Mouse (Mus musculus) hindbrain, embryonic 13.5 days (tissue): ENCODE results near the gene Pbx2. TPM values are rescaled to one million over a fixed set of nuclear protein-coding genes. Genes with fewer than 3 reads are reported as not detected.

Source experiments
- ATAC-seq: fragments of 200-750 bp; cut with Nextera tagmentation; 2 replicates; pipeline ENCODE4 v1.8.0; 2017; ENCODE audit warnings: moderate TSS enrichment; ENCODE audit not compliant: low FRiP score
- H3K27ac ChIP-seq: fragments of 300-500 bp; sonication (generic); 2 replicates; pipeline ENCODE4 v1.5.1; 2015; ENCODE audit warnings: inconsistent platforms, mild to moderate bottlenecking, moderate library complexity
- H3K27me3 ChIP-seq: fragments of 300-500 bp; sonication (generic); 2 replicates; pipeline ENCODE4 v1.6.1; 2015; ENCODE audit warnings: mild to moderate bottlenecking, inconsistent platforms
- H3K36me3 ChIP-seq: fragments of 300-500 bp; sonication (generic); 2 replicates; pipeline ENCODE4 v1.6.1; 2015; ENCODE audit warnings: mild to moderate bottlenecking, inconsistent platforms
- H3K4me1 ChIP-seq: fragments of 300-500 bp; sonication (generic); replicated peaks from 2 replicates; pipeline ENCODE4 v1.6.1; 2015; ENCODE audit warnings: inconsistent platforms
- H3K4me2 ChIP-seq: fragments of 300-500 bp; sonication (generic); 2 replicates; pipeline ENCODE4 v1.6.1; 2015; ENCODE audit warnings: inconsistent platforms, mild to moderate bottlenecking, moderate library complexity
- H3K4me3 ChIP-seq: fragments of 300-500 bp; sonication (generic); 2 replicates; pipeline ENCODE4 v1.5.1; 2015; ENCODE audit warnings: mild to moderate bottlenecking, inconsistent platforms
- H3K9ac ChIP-seq: fragments of 300-500 bp; sonication (generic); 2 replicates; pipeline ENCODE4 v1.6.1; 2015; ENCODE audit warnings: mild to moderate bottlenecking, inconsistent platforms
- H3K9me3 ChIP-seq: fragments of 300-500 bp; sonication (generic); 2 replicates; pipeline ENCODE4 v1.6.1; 2016; ENCODE audit warnings: inconsistent platforms
- WGBS: fragments of 180-500 bp; shearing (Covaris S2); methylation state at CpG from one replicate; pipeline ENCODE4 v1.1.7; 2015; 5-methylcytosine and 5-hydroxymethylcytosine counted together
- polyA plus RNA-seq: library from polyadenylated mRNA; unstranded; fragments of >200 nt; fragmentation: Nextera tagmentation; extraction: Ambion mirVana; gene quantifications from 2 replicates; pipeline ENCODE4 v1.2.1, GENCODE M21; 2015

Gene Pbx2
- polyA plus RNA-seq, 1 experiment from 2014 or later, result 8.9 TPM

GRCm38 (mm10) chr17:34592581-34593549 lies 1.8 kb downstream of the Pbx2 start:
- peaks cover 74% of the 10 kb centered on the region for H3K4me1 ChIP-seq
- peaks cover 17% of the 10 kb centered on the region for H3K36me3 ChIP-seq
- H3K27ac ChIP-seq, result peak overlapping the region; percentile 99
- H3K4me2 ChIP-seq, result peak overlapping the region; percentile 91
- H3K9ac ChIP-seq, result peak overlapping the region; percentile 98
- peak overlapping the region; percentile 70 for H3K4me3 ChIP-seq
- no peaks in the 10 kb centered on the region for H3K27me3 ChIP-seq
- under 1% methylated on average over 27 of the region's 32 CpGs for WGBS
- H3K9me3 ChIP-seq, result no peaks in the 10 kb centered on the region
- ATAC-seq, result peak; percentile 25; the same call in 1 of the 2 replicates

- peak overlapping the region; percentile 99 for H3K27ac ChIP-seq
- H3K27me3 ChIP-seq, result no peaks in the 10 kb centered on the region
- H3K9me3 ChIP-seq, result no peaks in the 10 kb centered on the region
- H3K4me1 ChIP-seq, result peaks cover 67% of the 10 kb centered on the region
- no peak for ATAC-seq
- H3K36me3 ChIP-seq, result peaks cover 17% of the 10 kb centered on the region
- H3K4me2 ChIP-seq, result peak overlapping the region; percentile 91
- 41% methylated on average over 31 of the region's 34 CpGs for WGBS
- H3K4me3 ChIP-seq, result peak overlapping the region; percentile 70
- H3K9ac ChIP-seq, result peak overlapping the region; percentile 98
Measured at GRCm38 (mm10) chr17:34593752-34594525, 2.9 kb downstream of the Pbx2 start.

GRCm38 (mm10) chr17:34596098-34596497 lies 5.0 kb downstream of the Pbx2 start:
- no peaks in the 10 kb centered on the region for H3K9me3 ChIP-seq
- H3K4me2 ChIP-seq, result no peak overlapping the region
- peaks cover 46% of the 10 kb centered on the region for H3K4me1 ChIP-seq
- H3K27me3 ChIP-seq, result no peaks in the 10 kb centered on the region
- no peak overlapping the region for H3K9ac ChIP-seq
- no peak for ATAC-seq
- H3K4me3 ChIP-seq, result no peak overlapping the region
- H3K27ac ChIP-seq, result no peak overlapping the region
- 79% methylated on average over 8 of the region's 8 CpGs for WGBS
- peaks cover 34% of the 10 kb centered on the region for H3K36me3 ChIP-seq

GRCm38 (mm10) chr17:34597566-34598095 lies 6.6 kb downstream of the Pbx2 start, which contains the start of gene Ager:
Gene Ager (plus strand): TSS chr17:34597862.
- H3K9ac ChIP-seq, result peak within 1 kb of the TSS; percentile 49
- no peaks in the 10 kb centered on the region for H3K27me3 ChIP-seq
- H3K4me1 ChIP-seq, result peaks cover 47% of the 10 kb centered on the region
- H3K36me3 ChIP-seq, result peaks cover 42% of the 10 kb centered on the region
- ATAC-seq, result no peak
- H3K4me3 ChIP-seq, result no peak within 1 kb of the TSS
- WGBS, result 26% methylated on average over 6 of the region's 6 CpGs
- no peaks in the 10 kb centered on the region for H3K9me3 ChIP-seq
- H3K27ac ChIP-seq, result no peak within 1 kb of the TSS
- H3K4me2 ChIP-seq, result no peak within 1 kb of the TSS

- peaks cover 33% of the 10 kb centered on the region for H3K4me1 ChIP-seq
- no peak overlapping the region for H3K27ac ChIP-seq
- no peaks in the 10 kb centered on the region for H3K27me3 ChIP-seq
- H3K36me3 ChIP-seq, result peaks cover 38% of the 10 kb centered on the region
- H3K4me2 ChIP-seq, result no peak overlapping the region
- WGBS, result 82% methylated on average over 9 of the region's 9 CpGs
- H3K9me3 ChIP-seq, result no peaks in the 10 kb centered on the region
- H3K4me3 ChIP-seq, result no peak overlapping the region
- no peak overlapping the region for H3K9ac ChIP-seq
- no peak for ATAC-seq
Measured at GRCm38 (mm10) chr17:34599891-34600290, 8.8 kb downstream of the Pbx2 start.

GRCm38 (mm10) chr17:34601796-34602195 lies 10.7 kb downstream of the Pbx2 start:
- ATAC-seq, result no peak
- H3K36me3 ChIP-seq, result peaks cover 25% of the 10 kb centered on the region
- H3K9ac ChIP-seq, result peak overlapping the region; percentile 86
- H3K4me1 ChIP-seq, result peaks cover 35% of the 10 kb centered on the region
- H3K9me3 ChIP-seq, result no peaks in the 10 kb centered on the region
- H3K4me3 ChIP-seq, result peak overlapping the region; percentile 69
- WGBS, result 90% methylated on average over 12 of the region's 12 CpGs
- no peak overlapping the region for H3K27ac ChIP-seq
- H3K4me2 ChIP-seq, result peak overlapping the region; percentile 63
- no peaks in the 10 kb centered on the region for H3K27me3 ChIP-seq

GRCm38 (mm10) chr17:34603375-34604060 lies 12.5 kb downstream of the Pbx2 start, which contains the start of gene Rnf5:
Gene Rnf5 (minus strand): TSS chr17:34603690.
- peaks cover 49% of the 10 kb centered on the region for H3K4me1 ChIP-seq
- peaks cover 25% of the 10 kb centered on the region for H3K36me3 ChIP-seq
- under 1% methylated on average over 30 of the region's 30 CpGs for WGBS
- peak within 1 kb of the TSS; percentile 99 for H3K4me2 ChIP-seq
- no peaks in the 10 kb centered on the region for H3K27me3 ChIP-seq
- peak; percentile 95 for ATAC-seq
- no peaks in the 10 kb centered on the region for H3K9me3 ChIP-seq
- H3K4me3 ChIP-seq, result peak within 1 kb of the TSS; percentile 92
- H3K27ac ChIP-seq, result peak within 1 kb of the TSS; percentile 94
- H3K9ac ChIP-seq, result peak within 1 kb of the TSS; percentile 99

- H3K9ac ChIP-seq, result peak within 1 kb of the TSS; percentile 99
Measured at GRCm38 (mm10) chr17:34604061-34604508, 13.0 kb downstream of the Pbx2 start, which contains the start of gene Agpat1. Gene Agpat1 (plus strand): TSS chr17:34604262.

GRCm38 (mm10) chr17:34604511-34605237 lies 13.6 kb downstream of the Pbx2 start:
- H3K36me3 ChIP-seq, result peaks cover 22% of the 10 kb centered on the region
- peak overlapping the region; percentile 99 for H3K9ac ChIP-seq
- H3K4me2 ChIP-seq, result peak overlapping the region; percentile 99
- peaks cover 59% of the 10 kb centered on the region for H3K4me1 ChIP-seq
- H3K27me3 ChIP-seq, result no peaks in the 10 kb centered on the region
- H3K27ac ChIP-seq, result peak overlapping the region; percentile 94
- H3K4me3 ChIP-seq, result peak overlapping the region; percentile 92
- ATAC-seq, result no peak
- H3K9me3 ChIP-seq, result no peaks in the 10 kb centered on the region
- 14% methylated on average over 24 of the region's 24 CpGs for WGBS

More at GRCm38 (mm10) chr17:34604061-34604508, 13.0 kb downstream of the Pbx2 start, which contains the start of gene Agpat1:
- Histone ChIP-seq H3K27ac (peak within 1 kb of the TSS; percentile 94), H3K27me3 (no peaks in the 10 kb centered on the region), H3K36me3 (peaks cover 25% of the 10 kb centered on the region), H3K4me2 (peak within 1 kb of the TSS; percentile 99), H3K4me1 (peaks cover 54% of the 10 kb centered on the region), H3K4me3 (peak within 1 kb of the TSS; percentile 92), H3K9me3 (no peaks in the 10 kb centered on the region)
- ATAC-seq, result peak; percentile 89
- under 1% methylated on average over 34 of the region's 35 CpGs for WGBS

GRCm38 (mm10) chr17:34605609-34606008 lies 14.5 kb downstream of the Pbx2 start:
- peak; percentile 32 for ATAC-seq
- peak overlapping the region; percentile 92 for H3K4me3 ChIP-seq
- peaks cover 59% of the 10 kb centered on the region for H3K4me1 ChIP-seq
- peak overlapping the region; percentile 99 for H3K9ac ChIP-seq
- H3K36me3 ChIP-seq, result peaks cover 21% of the 10 kb centered on the region
- peak overlapping the region; percentile 99 for H3K4me2 ChIP-seq
- WGBS, result 0% methylated on average over 28 of the region's 30 CpGs
- no peaks in the 10 kb centered on the region for H3K9me3 ChIP-seq
- peak overlapping the region; percentile 94 for H3K27ac ChIP-seq
- no peaks in the 10 kb centered on the region for H3K27me3 ChIP-seq
